Mouse (Mus musculus): ENCODE data around the gene Usp30.

The Usp30 gene

GRCm38 (mm10) chr5:114127374-114128349 is 62.4 kb downstream of the Usp30 start, which contains the start of gene Alkbh2:
Gene Alkbh2 (minus strand): TSS chr5:114128218.
- in situ Hi-C loops (cut with MboI) = no loop called here

DNA sequence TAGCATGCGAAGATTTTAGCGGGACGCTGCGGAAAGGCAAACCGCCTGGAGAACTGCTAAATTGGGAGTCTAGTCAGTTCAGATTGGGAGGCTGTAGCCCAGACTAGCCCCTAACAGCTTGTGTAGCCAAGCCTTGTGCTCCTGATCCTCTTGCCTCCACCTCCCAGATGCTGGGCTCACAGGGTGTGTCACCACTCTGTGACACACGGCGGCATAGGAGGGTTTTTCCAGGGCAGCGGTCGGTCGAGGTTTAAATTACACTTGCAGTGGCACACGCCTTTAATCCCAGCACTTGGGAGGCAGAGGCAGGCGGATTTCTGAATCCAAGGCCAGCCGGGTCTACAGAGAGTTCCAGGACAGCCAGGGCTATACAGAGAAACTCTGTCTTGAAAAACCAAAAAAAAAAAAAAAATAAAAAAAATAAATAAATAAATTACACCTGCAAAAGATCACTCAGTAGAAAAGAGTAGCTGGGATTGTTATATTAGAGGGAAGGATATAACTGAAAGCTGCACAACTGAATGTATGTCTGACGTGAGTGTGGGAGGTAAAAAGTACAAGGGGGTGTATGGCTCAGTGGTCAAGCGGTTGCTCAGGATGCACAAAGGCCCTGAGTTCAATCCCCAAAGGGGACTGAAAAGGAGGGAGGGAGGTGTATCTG is 64.4 kb downstream of the Usp30 start:
- in situ Hi-C loops (cut with MboI) = no loop called here

- in situ Hi-C loops (cut with MboI) = no loop called here
Measured at GRCm38 (mm10) chr5:114130211-114130605, 64.9 kb downstream of the Usp30 start, which contains the start of gene Ung. Gene Ung (plus strand): TSS chr5:114130386.

DNA sequence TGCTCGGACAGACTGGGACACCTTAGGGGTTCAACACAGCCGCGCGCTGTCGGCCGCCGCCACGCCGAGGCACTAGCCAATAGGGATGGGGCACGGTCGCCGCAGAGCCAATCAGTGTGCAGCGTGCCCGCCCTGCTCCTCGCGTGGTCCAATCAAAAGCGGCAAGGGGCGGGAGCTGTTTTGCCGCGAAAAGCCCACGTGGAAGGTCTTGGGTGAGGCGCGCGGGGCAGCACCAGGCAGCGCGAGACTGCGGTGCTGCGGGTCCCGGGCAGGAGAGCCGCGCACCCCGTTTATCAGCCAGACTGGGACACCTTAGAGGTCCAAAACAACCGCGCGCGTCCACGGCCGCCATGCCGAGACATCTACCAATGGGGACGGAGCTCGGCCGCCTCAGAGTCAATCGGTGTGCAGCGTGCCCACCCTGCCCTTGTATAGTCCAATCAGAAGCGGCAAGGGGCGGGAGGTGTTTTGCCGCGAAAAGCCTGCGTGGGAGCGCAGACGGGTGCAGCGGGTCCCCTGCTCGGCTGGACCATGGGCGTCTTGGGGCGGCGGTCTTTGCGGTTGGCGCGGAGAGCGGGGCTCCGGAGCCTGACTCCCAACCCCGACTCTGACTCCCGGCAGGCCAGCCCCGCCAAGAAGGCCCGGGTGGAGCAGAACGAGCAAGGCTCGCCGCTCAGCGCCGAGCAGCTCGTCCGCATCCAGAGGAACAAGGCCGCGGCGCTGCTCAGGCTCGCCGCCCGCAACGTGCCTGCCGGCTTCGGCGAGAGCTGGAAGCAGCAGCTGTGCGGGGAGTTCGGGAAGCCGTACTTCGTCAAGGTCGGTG is 65.6 kb downstream of the Usp30 start:
- in situ Hi-C loops (cut with MboI) = no loop called here

DNA sequence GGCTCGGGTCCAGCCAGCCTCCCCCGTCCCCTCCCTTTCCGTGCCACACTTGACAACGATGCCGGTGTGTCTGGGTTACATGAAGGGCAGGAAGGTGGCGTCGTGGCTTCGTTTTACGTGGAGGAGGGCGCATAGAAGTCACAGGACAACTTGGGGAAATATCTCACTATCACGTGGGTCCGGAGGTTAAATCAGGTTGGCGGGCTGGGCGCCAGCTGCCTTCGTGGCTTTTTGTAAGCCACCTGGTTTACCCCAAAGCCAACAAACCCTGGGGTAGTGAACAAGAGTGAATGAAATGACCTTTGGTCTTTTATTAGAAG is 66.2 kb downstream of the Usp30 start:
- in situ Hi-C loops (cut with MboI) = no loop called here

DNA sequence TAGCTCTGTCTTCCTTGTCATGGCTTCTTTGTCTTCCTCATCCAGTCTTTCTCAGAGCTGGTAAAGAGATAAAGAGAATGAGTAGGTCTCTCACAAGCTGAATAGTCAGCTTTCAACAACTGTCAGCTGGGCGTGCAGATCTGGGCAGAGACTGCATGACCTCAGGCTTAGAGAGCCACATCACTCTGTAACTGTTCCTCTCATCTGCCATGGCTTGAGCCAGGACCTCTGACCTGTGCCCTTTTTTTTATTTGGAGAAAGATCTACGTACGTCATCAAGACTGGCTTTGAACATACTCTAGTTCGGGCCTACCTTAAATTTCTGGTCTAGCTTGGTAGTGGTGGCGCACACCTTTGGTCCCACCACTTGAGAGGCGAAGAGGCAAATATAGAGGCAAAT is 67.6 kb downstream of the Usp30 start:
- in situ Hi-C loops (cut with MboI) = no loop called here

- in situ Hi-C loops (cut with MboI) = no loop called here
Measured at GRCm38 (mm10) chr5:114134091-114134534, 68.9 kb downstream of the Usp30 start.

GRCm38 (mm10) chr5:114135516-114135915 is 70.3 kb downstream of the Usp30 start:
- in situ Hi-C loops (cut with MboI) = no loop called here

- in situ Hi-C loops (cut with MboI) = no loop called here
Measured at GRCm38 (mm10) chr5:114137481-114138276, 72.4 kb downstream of the Usp30 start.

DNA sequence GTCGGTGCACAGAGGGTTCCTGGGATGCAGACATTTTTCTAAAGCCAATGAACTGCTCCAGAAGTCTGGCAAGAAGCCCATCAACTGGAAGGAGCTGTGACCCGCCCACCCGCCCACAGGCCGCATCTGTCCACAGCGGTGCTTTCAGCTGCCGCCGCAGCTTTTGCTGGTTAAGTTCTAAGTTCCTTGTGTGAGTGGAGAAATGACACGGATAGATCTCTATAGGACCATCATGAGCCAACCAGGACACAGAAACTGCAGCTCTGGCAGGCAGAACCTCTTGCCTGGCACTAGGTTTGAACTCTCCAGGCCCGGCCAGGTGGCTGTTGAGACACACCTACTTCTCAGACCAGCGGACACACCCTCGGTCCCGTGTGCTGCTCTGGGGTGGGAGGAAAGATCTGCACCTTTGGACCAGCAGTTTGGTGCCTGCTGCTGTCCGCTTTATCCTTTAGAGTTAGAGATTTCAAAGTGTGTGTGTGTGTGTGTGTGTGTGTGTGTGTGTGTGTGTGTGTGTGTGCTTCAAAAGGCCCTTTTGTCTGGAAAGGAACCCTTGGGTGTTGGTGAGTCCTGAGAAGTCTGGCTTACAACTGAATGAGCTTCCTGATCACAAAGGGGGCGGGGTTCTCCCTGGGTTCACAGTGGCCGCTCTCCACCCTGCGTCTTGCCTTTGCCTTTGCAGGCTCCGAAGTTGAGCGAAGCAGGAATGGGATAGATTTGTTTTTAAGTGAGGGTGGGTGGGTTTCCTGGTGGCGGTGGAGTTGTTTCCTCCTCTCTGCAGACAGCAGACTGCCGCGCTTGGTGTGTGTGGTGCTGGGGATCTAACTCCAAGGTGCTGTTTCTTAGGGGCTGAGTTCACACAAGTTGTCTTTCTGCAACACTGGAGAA is 73.3 kb downstream of the Usp30 start:
- in situ Hi-C loops (cut with MboI) = no loop called here

DNA sequence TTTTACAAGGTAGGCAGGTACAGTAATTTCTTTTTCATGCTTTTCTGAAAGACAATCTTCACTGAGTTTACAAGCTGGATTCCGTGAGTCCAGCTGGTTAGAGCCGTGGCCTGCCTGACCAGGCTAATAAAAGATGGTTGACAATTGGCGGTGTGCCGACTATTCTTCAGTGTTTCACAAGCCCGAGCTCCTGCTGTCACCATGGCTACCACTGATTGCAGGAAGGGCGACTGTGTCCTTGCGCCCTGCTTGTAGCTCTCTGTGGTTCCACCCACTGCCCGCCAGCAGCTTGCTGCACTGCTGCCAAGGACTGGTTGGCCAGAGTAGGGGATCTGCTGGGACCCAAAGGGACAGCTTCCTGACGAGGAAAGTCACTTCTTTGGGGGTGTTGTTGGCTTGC is 73.9 kb downstream of the Usp30 start:
- in situ Hi-C loops (cut with MboI) = no loop called here

GRCm38 (mm10) chr5:114146028-114146888 is 81.0 kb downstream of the Usp30 start, which contains the start of gene Acacb:
Gene Acacb (plus strand): TSS chr5:114146535.
- in situ Hi-C loops (cut with MboI) = no loop called here

DNA sequence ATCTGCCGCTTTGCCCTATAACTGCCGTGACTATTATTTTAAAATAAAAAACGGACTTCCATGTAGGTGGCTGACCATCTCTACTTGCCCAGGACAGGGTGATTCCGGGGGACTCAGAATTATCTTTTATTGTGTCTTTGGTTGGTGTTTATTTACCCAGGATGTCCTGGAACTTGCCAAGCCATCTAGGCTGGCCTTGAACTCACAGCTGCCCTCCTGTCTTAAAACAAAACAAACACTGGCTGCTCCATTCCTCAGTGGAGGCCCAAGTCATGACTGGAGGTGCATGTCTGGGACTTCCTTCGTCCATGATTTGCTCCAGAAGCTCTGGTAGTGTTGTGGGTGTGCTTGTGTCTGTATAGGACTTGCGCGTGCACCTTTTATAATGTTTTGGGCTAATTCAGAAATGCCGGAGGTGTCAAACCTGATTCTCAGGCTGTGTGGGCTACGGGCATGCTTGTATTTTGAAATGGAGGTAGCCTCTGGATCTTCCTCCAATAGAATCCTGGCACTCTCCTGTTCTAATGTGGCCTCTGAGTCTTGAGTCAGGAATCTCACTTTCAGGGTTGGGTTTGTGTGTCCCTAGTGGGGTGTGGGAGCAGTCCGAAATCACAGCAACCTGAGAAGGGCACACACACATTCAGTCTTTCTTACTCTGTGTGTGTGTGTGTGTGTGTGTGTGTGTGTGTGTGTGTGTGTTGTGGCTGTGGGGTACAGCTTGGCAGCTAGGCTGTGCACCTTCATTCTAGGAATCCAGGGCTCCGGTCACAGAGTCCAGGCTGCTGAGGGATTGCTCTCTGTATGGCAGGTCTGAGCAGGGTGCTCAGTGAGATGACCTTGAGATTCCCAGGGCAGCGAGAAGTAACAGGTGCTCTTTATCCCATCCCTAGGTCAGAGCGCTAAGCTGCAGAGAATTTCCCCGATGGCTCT is 82.0 kb downstream of the Usp30 start:
- in situ Hi-C loops (cut with MboI) = no loop called here

- in situ Hi-C loops (cut with MboI) = no loop called here
Measured at GRCm38 (mm10) chr5:114152359-114153092, 87.3 kb downstream of the Usp30 start.

GRCm38 (mm10) chr5:114153490-114153889 is 88.2 kb downstream of the Usp30 start:
- in situ Hi-C loops (cut with MboI) = no loop called here

DNA sequence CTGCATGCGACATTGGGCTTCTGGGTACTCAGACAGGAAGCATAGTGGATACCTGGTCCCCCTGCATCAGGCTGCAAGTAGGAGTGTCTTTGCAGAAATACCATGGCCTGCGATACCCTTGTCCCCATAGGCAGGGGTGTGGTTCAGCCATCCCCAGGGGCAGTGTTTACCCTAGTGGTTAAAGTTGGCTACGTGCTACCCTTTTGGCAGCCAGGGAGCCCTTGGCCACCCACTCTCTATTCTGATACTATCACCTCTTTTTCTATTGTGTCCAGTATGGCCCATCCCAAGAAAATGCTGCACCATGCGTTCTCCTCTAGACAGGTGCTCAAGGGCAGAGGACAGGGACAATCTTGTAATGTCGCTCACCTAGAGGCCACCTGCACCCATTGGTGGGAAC is 89.5 kb downstream of the Usp30 start:
- in situ Hi-C loops (cut with MboI) = no loop called here

- in situ Hi-C loops (cut with MboI) = no loop called here
Measured at GRCm38 (mm10) chr5:114155168-114155933, 90.1 kb downstream of the Usp30 start.

Measured in mature B cell (primary cell).